Mouse (Mus musculus) layer of hippocampus, adult 2 months (tissue): ENCODE measurements at regions not wholly inside any gene's neighbourhood (a gene's known extent, or its start where the extent isn't known, plus 50 kb on each side); places are given as distances from the start of the nearest gene placed in this dataset.

Experiments
- DNase-seq, 2 experiments: peaks; one replicate each; pipeline ENCODE4 v3.0.0; 2022; ENCODE audit warnings: low spot score in 2 of 2
- H3K27ac ChIP-seq: fragments of 200-600 bp; 2 replicates; pipeline ENCODE4 v1.8.1; 2022
- H3K4me3 ChIP-seq: fragments of 200-600 bp; 2 replicates; pipeline ENCODE4 v1.8.1; 2022; ENCODE audit warnings: mild to moderate bottlenecking
- CTCF ChIP-seq: fragments of 200-600 bp; conservative IDR thresholded peaks from 2 replicates; pipeline ENCODE4 v1.8.1; 2022; ENCODE audit warnings: antibody characterized with exemption, mild to moderate bottlenecking, moderate library complexity

- DNase-seq: no peak
- Histone ChIP-seq H3K27ac (no peak overlapping the region), H3K4me3 (no peak overlapping the region)
- no peak for TF ChIP-seq CTCF
Measured at GRCm38 (mm10) chr7:93795210-93795609, 715.5 kb downstream of the Fam181b start.

GRCm38 (mm10) chr7:93835697-93836096 is 756.0 kb downstream of the Fam181b start:
- no peak overlapping the region for H3K27ac ChIP-seq
- H3K4me3 ChIP-seq: no peak overlapping the region
- TF ChIP-seq CTCF: no peak
- no peak for DNase-seq

- no peak for TF ChIP-seq CTCF
- DNase-seq: no peak
- Histone ChIP-seq H3K4me3 (no peak overlapping the region), H3K27ac (no peak overlapping the region)
Measured at GRCm38 (mm10) chr7:93836169-93836568, 756.5 kb downstream of the Fam181b start.

GRCm38 (mm10) chr7:93855025-93855424 is 775.4 kb downstream of the Fam181b start:
- no peak for DNase-seq
- no peak for TF ChIP-seq CTCF
- no peak overlapping the region for H3K27ac ChIP-seq

GRCm38 (mm10) chr7:93893701-93894100 is 814.0 kb downstream of the Fam181b start:
- no peak for TF ChIP-seq CTCF
- no peak for DNase-seq
- H3K4me3 ChIP-seq: no peak overlapping the region
- no peak overlapping the region for H3K27ac ChIP-seq

More at GRCm38 (mm10) chr7:93855025-93855424, 775.4 kb downstream of the Fam181b start:
- H3K4me3 ChIP-seq: no peak overlapping the region

GRCm38 (mm10) chr7:93896921-93897320 is 817.3 kb downstream of the Fam181b start:
- Histone ChIP-seq H3K27ac (no peak overlapping the region), H3K4me3 (no peak overlapping the region)
- no peak for DNase-seq
- no peak for TF ChIP-seq CTCF

- no peak for DNase-seq
- TF ChIP-seq CTCF: no peak
- H3K27ac ChIP-seq: no peak overlapping the region
- H3K4me3 ChIP-seq: no peak overlapping the region
Measured at GRCm38 (mm10) chr7:93902770-93903169, 823.1 kb downstream of the Fam181b start.

GRCm38 (mm10) chr7:93936925-93937324 is 857.3 kb downstream of the Fam181b start:
- no peak for TF ChIP-seq CTCF
- no peak for DNase-seq
- H3K4me3 ChIP-seq: no peak overlapping the region
- H3K27ac ChIP-seq: no peak overlapping the region

DNA sequence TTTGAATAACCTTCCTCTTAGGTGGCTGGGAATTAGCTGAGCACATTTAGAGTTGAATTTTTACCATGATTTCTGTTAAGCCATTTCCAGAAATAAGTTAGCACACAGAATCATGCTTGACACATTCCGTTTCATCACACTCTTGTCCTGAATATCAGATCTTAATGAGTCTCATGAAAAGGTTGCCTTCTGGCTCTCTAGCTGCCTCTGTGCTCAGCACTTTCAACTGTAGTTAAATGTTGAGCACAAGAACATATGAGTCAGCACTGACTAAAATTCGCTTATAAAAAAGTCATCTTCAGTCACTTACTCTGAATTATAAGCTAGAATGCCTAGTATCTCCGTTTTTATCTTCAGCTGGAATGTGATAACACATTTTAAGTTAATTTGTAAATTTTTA is 902.4 kb downstream of the Fam181b start:
- H3K27ac ChIP-seq: no peak overlapping the region
- no peak overlapping the region for H3K4me3 ChIP-seq
- no peak for TF ChIP-seq CTCF
- DNase-seq: peak in 1 of 2 experiments; percentile 32

- no peak overlapping the region for H3K27ac ChIP-seq
- no peak overlapping the region for H3K4me3 ChIP-seq
- TF ChIP-seq CTCF: no peak
- DNase-seq: no peak
Measured at GRCm38 (mm10) chr7:94002780-94003179, 923.1 kb downstream of the Fam181b start.

DNA sequence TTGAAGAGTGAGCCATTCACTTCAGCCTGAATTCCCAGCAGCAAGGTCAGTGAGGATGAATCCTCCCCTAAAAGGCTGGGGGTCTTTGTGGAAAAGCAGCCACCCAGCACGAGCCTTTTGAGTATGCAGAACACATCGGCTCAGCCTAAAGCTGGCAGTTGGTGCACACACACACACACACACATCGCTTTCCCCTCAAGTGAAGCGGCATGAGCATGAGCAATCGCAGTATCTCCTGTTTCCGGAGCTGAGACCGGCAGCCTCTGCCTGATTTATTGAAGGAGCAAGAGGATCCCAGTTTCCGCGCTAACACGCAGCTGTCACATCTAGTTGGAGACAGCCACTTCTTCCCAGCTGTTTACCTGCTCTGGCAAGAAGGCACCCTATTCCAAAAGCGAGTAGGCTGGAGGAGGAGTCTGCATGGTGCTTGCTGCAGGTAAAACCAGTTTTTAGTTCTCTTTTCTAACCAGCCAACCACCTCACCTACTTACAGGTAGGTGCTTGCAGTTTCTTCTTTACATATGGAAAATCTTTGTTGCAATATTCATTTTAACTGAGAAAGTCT is 962.9 kb downstream of the Fam181b start:
- DNase-seq: no peak
- Histone ChIP-seq H3K4me3 (peak overlapping the region; percentile 41), H3K27ac (no peak overlapping the region)
- TF ChIP-seq CTCF: no peak

DNA sequence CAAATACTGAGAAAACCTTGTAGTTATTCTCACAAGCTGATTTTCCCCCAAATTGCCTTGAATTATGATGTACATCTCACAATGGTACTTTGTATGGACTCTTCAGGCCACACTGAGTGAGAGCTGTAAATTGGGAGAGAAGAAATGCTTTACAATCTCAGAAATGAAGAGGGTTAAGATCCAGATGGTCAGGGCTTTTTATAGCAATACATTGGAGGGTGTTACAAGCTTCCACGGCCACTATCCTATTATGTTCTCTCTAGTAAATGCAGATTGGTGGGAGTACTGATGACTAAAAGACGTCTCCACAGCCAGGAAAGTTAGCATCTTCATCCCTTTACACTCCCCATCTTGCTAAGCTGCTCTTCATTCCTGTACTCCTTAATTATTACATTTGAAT is 965.8 kb downstream of the Fam181b start:
- no peak for TF ChIP-seq CTCF
- Histone ChIP-seq H3K4me3 (no peak overlapping the region), H3K27ac (no peak overlapping the region)
- no peak for DNase-seq

DNA sequence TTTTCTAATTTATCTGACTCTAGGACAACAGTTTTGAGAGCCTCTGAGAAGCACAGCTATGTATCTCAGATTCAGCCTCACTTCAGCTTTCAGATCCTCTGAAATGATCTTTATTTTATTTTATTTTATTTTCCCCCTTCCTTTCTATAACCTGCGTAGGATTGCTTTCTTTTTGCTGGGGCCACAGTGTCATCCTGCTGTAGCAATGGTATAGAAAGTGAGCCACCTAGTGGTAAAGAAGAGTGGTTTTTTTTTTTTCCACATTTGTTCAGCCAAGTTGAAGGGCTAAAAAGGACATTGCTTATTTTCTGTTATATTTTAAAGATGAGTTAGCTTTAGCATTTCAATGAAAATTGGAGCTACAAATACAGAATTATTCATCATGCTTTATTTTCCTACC is 966.4 kb downstream of the Fam181b start:
- Histone ChIP-seq H3K27ac (no peak overlapping the region), H3K4me3 (no peak overlapping the region)
- TF ChIP-seq CTCF: peak; percentile 82
- no peak for DNase-seq

- Histone ChIP-seq H3K27ac (no peak overlapping the region), H3K4me3 (no peak overlapping the region)
- no peak for TF ChIP-seq CTCF
- DNase-seq: no peak
Measured at GRCm38 (mm10) chr7:94061814-94062545, 982.3 kb downstream of the Fam181b start.
